11 mouse cellular contexts compared by ENCODE assay signal in the genomic region with DNA sequence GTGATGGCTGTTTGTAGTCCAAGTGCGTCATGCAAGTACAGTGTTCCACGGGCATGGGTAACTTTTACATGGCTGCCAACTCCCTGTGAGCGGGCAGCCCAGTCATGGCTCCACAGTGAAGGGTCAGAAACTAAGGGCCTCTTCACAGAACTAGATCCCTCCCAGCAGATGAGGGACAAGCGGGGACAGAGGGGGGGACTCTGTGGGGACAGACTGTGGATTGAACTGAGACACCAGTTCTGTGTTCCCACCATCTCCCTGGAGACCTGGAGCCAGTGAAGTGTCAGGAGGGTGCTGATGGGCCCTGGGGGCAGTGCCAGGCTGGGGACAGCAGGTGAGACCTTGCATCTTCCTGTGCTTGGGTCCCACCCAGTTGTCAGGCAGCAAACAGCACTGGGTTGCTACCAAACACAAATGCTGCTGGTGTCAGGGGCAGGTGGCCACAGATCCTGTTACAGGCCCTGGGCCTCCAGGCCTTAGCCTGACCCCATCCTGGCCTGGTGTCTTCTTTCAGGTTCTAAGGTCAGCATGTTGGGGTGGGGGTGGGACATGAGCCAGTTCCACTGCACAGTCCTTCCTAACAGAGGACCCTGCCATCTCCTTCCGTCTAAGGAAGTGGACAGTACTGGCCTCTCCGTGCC. TPM values are rescaled to one million over a fixed set of nuclear protein-coding genes. Genes with fewer than 3 reads are reported as not detected.
A peak's percentile ranks its signal among the peaks of the same experiment; 100 is the strongest.
DNase-seq lines count a peak whose midpoint lies in the region; ATAC-seq and TF ChIP-seq lines count a peak whose summit lies in the region.
"Had no signal": no experiment of that assay in that cellular context is flagged by ENCODE, and none has a peak within 500 bp of the region (broad histone marks: within the 10 kb centered on the region; RNA-seq: fewer than 3 reads in every experiment).

No protein-coding gene starts in this region.

- peak; percentile 95 for DNase-seq in heart, adult 11 months
- DNase-seq in heart, adult 8-10 months (ENCODE audit: low spot score) = no peak
- DNase-seq in midbrain, embryonic 10.5 days (ENCODE audit: low spot score) = no peak
- DNase-seq in midbrain, postnatal 0 days (ENCODE audit: low spot score) = no peak
- no peak for DNase-seq in spleen, postnatal 10 days (ENCODE audit: low spot score in 2 of 2)
- no peak for DNase-seq in spleen, adult 12 weeks (ENCODE audit: low spot score)
- DNase-seq: cerebellum, postnatal 14 days had no signal

- no peak overlapping the region for H3K4me2 ChIP-seq in midbrain, postnatal 0 days (ENCODE audit: low read depth, low read length, poor library complexity, severe bottlenecking)
- H3K4me2 ChIP-seq in limb, embryonic 12.5 days = no peak overlapping the region
- H3K4me2 ChIP-seq in stomach, embryonic 16.5 days (ENCODE audit: low read depth, low read length) = no peak overlapping the region

- TF ChIP-seq CTCF in midbrain, postnatal 0 days (IDR thresholded peaks at IDR 0.05) = no peak

- H3K4me1 ChIP-seq in midbrain, embryonic 10.5 days = peaks cover 64% of the 10 kb centered on the region
- H3K4me1 ChIP-seq in midbrain, postnatal 0 days (ENCODE audit: insufficient read depth, low read length) = peaks cover 32% of the 10 kb centered on the region; the same call in 1 of the 2 replicates
- peaks cover 65% of the 10 kb centered on the region for H3K4me1 ChIP-seq in limb, embryonic 12.5 days (replicated peaks)
- peaks cover 48% of the 10 kb centered on the region for H3K4me1 ChIP-seq in stomach, embryonic 16.5 days (ENCODE audit: control insufficient read depth, insufficient read depth, low read length)

- no peak overlapping the region for H3K4me3 ChIP-seq in midbrain, embryonic 10.5 days
- H3K4me3 ChIP-seq in midbrain, postnatal 0 days (ENCODE audit: low read depth, low read length) = no peak overlapping the region
- no peak overlapping the region for H3K4me3 ChIP-seq in limb, embryonic 12.5 days (replicated peaks)
- no peak overlapping the region for H3K4me3 ChIP-seq in stomach, embryonic 16.5 days (replicated peaks; ENCODE audit: low read length)

- H3K9ac ChIP-seq in midbrain, postnatal 0 days (replicated peaks; ENCODE audit: low read length, poor library complexity, severe bottlenecking) = no peak overlapping the region
- no peak overlapping the region; the same call in 1 of the 2 replicates for H3K9ac ChIP-seq in limb, embryonic 12.5 days (replicated peaks)
- 0 out of 2 replicates have a peak overlapping the region, but pooled peaks have one; percentile 9 for H3K9ac ChIP-seq in stomach, embryonic 16.5 days (ENCODE audit: low read length)

- no peak for ATAC-seq in midbrain, postnatal 0 days (ENCODE audit: low FRiP score)
- 0 out of 2 replicates have a peak, but pooled peaks have one; percentile 8 for ATAC-seq in limb, embryonic 12.5 days (ENCODE audit: insufficient number of reproducible peaks, insufficient read depth, low FRiP score, low TSS enrichment, low read depth)
- ATAC-seq in stomach, embryonic 16.5 days (ENCODE audit: insufficient read depth, low FRiP score) = no peak

- WGBS in midbrain, embryonic 10.5 days = 83% methylated on average over 6 of the region's 6 CpGs
- WGBS in midbrain, postnatal 0 days = 87% methylated on average over 6 of the region's 6 CpGs
- WGBS in limb, embryonic 12.5 days = 69% methylated on average over 6 of the region's 6 CpGs
- 81% methylated on average over 6 of the region's 6 CpGs for WGBS in stomach, embryonic 16.5 days

- H3K36me3 ChIP-seq in midbrain, embryonic 10.5 days = no peaks in the 10 kb centered on the region
- no peaks in the 10 kb centered on the region for H3K36me3 ChIP-seq in midbrain, postnatal 0 days (ENCODE audit: insufficient read depth, low read length)
- H3K36me3 ChIP-seq in limb, embryonic 12.5 days = no peaks in the 10 kb centered on the region
- H3K36me3 ChIP-seq in stomach, embryonic 16.5 days (ENCODE audit: control insufficient read depth, insufficient read depth, low read length) = no peaks in the 10 kb centered on the region

- H3K9me3 ChIP-seq in midbrain, embryonic 10.5 days (replicated peaks) = no peaks in the 10 kb centered on the region
- H3K9me3 ChIP-seq in midbrain, postnatal 0 days (ENCODE audit: low read length) = no peaks in the 10 kb centered on the region
- no peaks in the 10 kb centered on the region for H3K9me3 ChIP-seq in limb, embryonic 12.5 days
- no peaks in the 10 kb centered on the region for H3K9me3 ChIP-seq in stomach, embryonic 16.5 days (replicated peaks; ENCODE audit: control insufficient read depth, low read length)

- peak overlapping the region; percentile 77 for H3K27ac ChIP-seq in midbrain, embryonic 10.5 days (replicated peaks)
- no peak overlapping the region for H3K27ac ChIP-seq in midbrain, postnatal 0 days (ENCODE audit: low read depth, low read length)
- H3K27ac ChIP-seq in limb, embryonic 12.5 days = peak overlapping the region; percentile 85
- H3K27ac ChIP-seq in stomach, embryonic 16.5 days (ENCODE audit: low read length) = peak overlapping the region; percentile 66; the same call in 1 of the 2 replicates

- H3K27me3 ChIP-seq in midbrain, embryonic 10.5 days (ENCODE audit: low read depth, poor library complexity, severe bottlenecking) = no peaks in the 10 kb centered on the region
- H3K27me3 ChIP-seq in midbrain, postnatal 0 days (ENCODE audit: insufficient read depth, low read length) = no peaks in the 10 kb centered on the region
- no peaks in the 10 kb centered on the region for H3K27me3 ChIP-seq in limb, embryonic 12.5 days
- H3K27me3 ChIP-seq in stomach, embryonic 16.5 days (ENCODE audit: control insufficient read depth, insufficient read depth, low read length) = no peaks in the 10 kb centered on the region

RNA-seq across cellular contexts. Expression of a gene that starts 50.6 kb away (rescaled TPM):
- not detected for total RNA-seq in heart, adult 8-10 months (2022)
- not detected in 2 replicates for polyA plus RNA-seq in midbrain, embryonic 10.5 days (2016; fragmentation: Nextera tagmentation; extraction: Ambion mirVana)
- not detected in 2 replicates for total RNA-seq in midbrain, postnatal 0 days (2014; rRNA removed)
- 0.27 and 0.28 TPM in 2 replicates for polyA plus RNA-seq in midbrain, postnatal 0 days (2015; fragmentation: Nextera tagmentation; extraction: Ambion mirVana)
- polyA plus RNA-seq in limb, embryonic 12.5 days (2016; fragmentation: Nextera tagmentation; extraction: Ambion mirVana) = not detected in 2 replicates
- not detected in 2 replicates for polyA plus RNA-seq in stomach, embryonic 16.5 days (2015; fragmentation: Nextera tagmentation; extraction: Ambion mirVana)
- total RNA-seq: neutrophil, adult 5-6 weeks had no signal
- polyA plus RNA-seq: heart, embryonic 14.5 days had no signal
